Mouse (Mus musculus): Measurements from ENCODE around the gene Col25a1.

DNA sequence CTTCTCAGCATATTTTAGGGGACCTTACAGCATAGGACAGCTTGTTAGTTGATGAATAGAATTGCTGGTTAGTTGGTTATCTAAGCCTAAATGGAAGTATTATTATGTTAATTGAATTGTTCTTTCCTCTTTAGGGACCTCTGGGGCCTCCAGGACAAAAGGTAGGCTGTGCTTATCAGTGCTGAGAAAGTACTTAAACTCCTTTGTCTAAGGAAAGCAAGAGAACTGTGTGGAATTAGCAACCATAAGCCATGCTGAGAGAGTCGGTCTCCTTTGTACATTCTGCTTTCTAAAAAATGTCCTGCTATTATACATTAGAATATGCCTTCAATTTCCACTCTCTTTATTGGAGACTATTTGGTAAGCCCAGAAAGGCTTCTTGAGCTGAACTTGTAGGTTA lies 362.9 kb downstream of the Col25a1 start:
- TF ChIP-seq CTCF (IDR thresholded peaks at IDR 0.05; ENCODE audit: low read depth) = no peak
- no peak for TF ChIP-seq EP300 (IDR thresholded peaks at IDR 0.05; ENCODE audit: low read depth)

All from liver, embryonic 14.5 days (tissue).